Mouse (Mus musculus): Measurements from ENCODE around the gene 1700113H08Rik.

DNA sequence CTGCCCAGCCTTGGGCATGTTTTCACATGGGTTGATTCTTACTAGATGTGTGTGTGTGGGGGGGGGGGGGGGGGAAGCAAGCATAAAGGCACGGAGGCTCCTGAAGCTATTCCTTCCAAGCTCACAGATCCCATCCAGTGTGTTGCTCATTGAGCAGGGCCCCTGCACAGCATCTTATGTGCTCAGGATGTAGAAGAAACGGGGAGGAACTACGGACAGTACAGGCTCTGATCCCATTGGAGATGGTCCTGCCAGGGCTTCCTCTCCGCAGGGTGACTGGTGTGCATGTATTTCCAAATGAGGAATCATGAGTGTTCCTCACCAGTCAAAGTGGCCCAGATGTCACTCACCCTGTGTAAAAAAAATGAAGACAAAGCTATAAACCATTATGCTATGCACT is 42.8 kb downstream of the 1700113H08Rik start:
- TF ChIP-seq POLR2A (IDR thresholded peaks at IDR 0.05; ENCODE audit: low read depth, low read length) (no peak), CTCF (conservative IDR thresholded peaks at IDR 0.05; ENCODE audit: insufficient read depth, insufficient read length, low read depth, low read length) (no peak)
